Mouse (Mus musculus) ES-Bruce4 (cell line): ENCODE data around the gene Klk1. TPM values are rescaled to one million over a fixed set of nuclear protein-coding genes. Genes with fewer than 3 reads are reported as not detected.
"Not testable (repeated sequence)": the region's sequence is repeated elsewhere in the genome, so short reads cannot be mapped to it uniquely, and the experiment has no call there.

Experiments used
- H3K27ac ChIP-seq: 2 replicates; pipeline ENCODE4 v1.5.1; 2012; ENCODE audit warnings: low read length, inconsistent platforms; ENCODE audit not compliant: insufficient read depth
- H3K27me3 ChIP-seq: 2 replicates; pipeline ENCODE4 v1.6.1; 2012; ENCODE audit warnings: mild to moderate bottlenecking, low read length, inconsistent platforms; ENCODE audit not compliant: control insufficient read depth, poor library complexity, insufficient read depth, severe bottlenecking
- H3K36me3 ChIP-seq: 2 replicates; pipeline ENCODE4 v1.6.1; 2012; ENCODE audit warnings: inconsistent platforms, mild to moderate bottlenecking, low read length, moderate library complexity; ENCODE audit not compliant: control insufficient read depth, poor library complexity, insufficient read depth, severe bottlenecking
- H3K4me1 ChIP-seq: one replicate; pipeline ENCODE4 v1.8.1; 2011; ENCODE audit warnings: low read length; ENCODE audit not compliant: control insufficient read depth, insufficient read depth
- H3K4me3 ChIP-seq: 2 replicates; pipeline ENCODE4 v1.5.1; 2011; ENCODE audit warnings: low read depth, mild to moderate bottlenecking, low read length
- H3K9ac ChIP-seq: 2 replicates; pipeline ENCODE4 v1.6.1; 2012; ENCODE audit warnings: low read depth, mild to moderate bottlenecking, inconsistent platforms; ENCODE audit not compliant: poor library complexity, severe bottlenecking
- H3K9me3 ChIP-seq: replicated peaks from 2 replicates; pipeline ENCODE4 v1.6.1; 2012; ENCODE audit warnings: mild to moderate bottlenecking, low read length, inconsistent platforms; ENCODE audit not compliant: control insufficient read depth, poor library complexity, insufficient read depth, severe bottlenecking
- CTCF ChIP-seq: IDR thresholded peaks from one replicate; pipeline ENCODE4 v1.8.1; 2011; ENCODE audit warnings: low read depth, low read length
- EP300 ChIP-seq: IDR thresholded peaks from 2 replicates; pipeline ENCODE4 v1.6.1; 2011; ENCODE audit warnings: low read depth, low read length; ENCODE audit not compliant: insufficient read depth
- POLR2A ChIP-seq: IDR thresholded peaks from one replicate; pipeline ENCODE4 v1.8.1; 2011; ENCODE audit warnings: low read length; ENCODE audit not compliant: insufficient read depth
- polyA plus RNA-seq: library from polyadenylated mRNA; stranded (reverse); fragments of >200 nt; gene quantifications from 2 replicates; pipeline ENCODE4 v1.2.4, GENCODE M21; 2011; ENCODE audit warnings: low read depth; ENCODE audit not compliant: missing spikeins, insufficient read depth, insufficient read length

Klk1 gene
- polyA plus RNA-seq, result 1.3 and 1.8 TPM in 2 replicates

GRCm38 (mm10) chr7:44225076-44225475 is at the start of gene Klk1:
Gene Klk1, plus strand, starts transcription at chr7:44225360.
- Histone ChIP-seq H3K9ac (no peak within 1 kb of the TSS), H3K36me3 (no peaks in the 10 kb centered on the region), H3K27ac (no peak within 1 kb of the TSS), H3K4me1 (no peaks in the 10 kb centered on the region), H3K9me3 (no peaks in the 10 kb centered on the region), H3K27me3 (no peaks in the 10 kb centered on the region), H3K4me3 (no peak within 1 kb of the TSS)
- TF ChIP-seq POLR2A, result no peak
- TF ChIP-seq EP300, result peak; percentile 78; the same call in 1 of the 2 replicates

GRCm38 (mm10) chr7:44179299-44180045 is 45.7 kb upstream of the Klk1 start:
- TF ChIP-seq EP300 (no peak), CTCF (no peak), POLR2A (no peak)
- Histone ChIP-seq H3K27ac (peak overlapping the region; percentile 11; the same call in 1 of the 2 replicates), H3K9ac (no peak overlapping the region), H3K4me3 (no peak overlapping the region), H3K4me1 (no peaks in the 10 kb centered on the region), H3K9me3 (peaks cover 38% of the 10 kb centered on the region), H3K36me3 (no peaks in the 10 kb centered on the region), H3K27me3 (no peaks in the 10 kb centered on the region)

GRCm38 (mm10) chr7:44186516-44186915 is 38.6 kb upstream of the Klk1 start:
- not testable (repeated sequence) for H3K36me3 ChIP-seq, H3K27me3 ChIP-seq, H3K9me3 ChIP-seq, H3K9ac ChIP-seq, H3K27ac ChIP-seq, H3K4me3 ChIP-seq, H3K4me1 ChIP-seq

- H3K9ac ChIP-seq, H3K27ac ChIP-seq, H3K36me3 ChIP-seq, H3K4me3 ChIP-seq, H3K4me1 ChIP-seq, H3K27me3 ChIP-seq, H3K9me3 ChIP-seq: not testable (repeated sequence)
Measured at GRCm38 (mm10) chr7:44187936-44188335, 37.2 kb upstream of the Klk1 start, which contains the start of gene Klk1b24. Gene Klk1b24, plus strand, starts transcription at chr7:44188236.

- H3K36me3 ChIP-seq, H3K27ac ChIP-seq, H3K27me3 ChIP-seq, H3K4me1 ChIP-seq, H3K4me3 ChIP-seq, H3K9me3 ChIP-seq, H3K9ac ChIP-seq: not testable (repeated sequence)
Measured at GRCm38 (mm10) chr7:44193466-44193865, 31.7 kb upstream of the Klk1 start.

- H3K27ac ChIP-seq, result no peak within 1 kb of the TSS
- H3K4me1 ChIP-seq, result no peaks in the 10 kb centered on the region
- H3K9ac ChIP-seq, result no peak within 1 kb of the TSS
- no peaks in the 10 kb centered on the region for H3K27me3 ChIP-seq
- TF ChIP-seq CTCF (no peak), EP300 (no peak), POLR2A (no peak)
- H3K4me3 ChIP-seq, result no peak within 1 kb of the TSS
- H3K9me3 ChIP-seq, result no peaks in the 10 kb centered on the region
- no peaks in the 10 kb centered on the region for H3K36me3 ChIP-seq
Measured at GRCm38 (mm10) chr7:44197891-44198290, 27.3 kb upstream of the Klk1 start, which contains the start of gene Klk1b3. Gene Klk1b3, plus strand, starts transcription at chr7:44198191.

GRCm38 (mm10) chr7:44207135-44207534 is 18.0 kb upstream of the Klk1 start, which contains the start of gene Klk1b4:
Gene Klk1b4, plus strand, starts transcription at chr7:44207435.
- H3K4me3 ChIP-seq, H3K9ac ChIP-seq, H3K9me3 ChIP-seq, H3K27me3 ChIP-seq, H3K36me3 ChIP-seq, H3K4me1 ChIP-seq, H3K27ac ChIP-seq: not testable (repeated sequence)
